ENCODE assay signal across 13 mouse cellular contexts in the genomic region with DNA sequence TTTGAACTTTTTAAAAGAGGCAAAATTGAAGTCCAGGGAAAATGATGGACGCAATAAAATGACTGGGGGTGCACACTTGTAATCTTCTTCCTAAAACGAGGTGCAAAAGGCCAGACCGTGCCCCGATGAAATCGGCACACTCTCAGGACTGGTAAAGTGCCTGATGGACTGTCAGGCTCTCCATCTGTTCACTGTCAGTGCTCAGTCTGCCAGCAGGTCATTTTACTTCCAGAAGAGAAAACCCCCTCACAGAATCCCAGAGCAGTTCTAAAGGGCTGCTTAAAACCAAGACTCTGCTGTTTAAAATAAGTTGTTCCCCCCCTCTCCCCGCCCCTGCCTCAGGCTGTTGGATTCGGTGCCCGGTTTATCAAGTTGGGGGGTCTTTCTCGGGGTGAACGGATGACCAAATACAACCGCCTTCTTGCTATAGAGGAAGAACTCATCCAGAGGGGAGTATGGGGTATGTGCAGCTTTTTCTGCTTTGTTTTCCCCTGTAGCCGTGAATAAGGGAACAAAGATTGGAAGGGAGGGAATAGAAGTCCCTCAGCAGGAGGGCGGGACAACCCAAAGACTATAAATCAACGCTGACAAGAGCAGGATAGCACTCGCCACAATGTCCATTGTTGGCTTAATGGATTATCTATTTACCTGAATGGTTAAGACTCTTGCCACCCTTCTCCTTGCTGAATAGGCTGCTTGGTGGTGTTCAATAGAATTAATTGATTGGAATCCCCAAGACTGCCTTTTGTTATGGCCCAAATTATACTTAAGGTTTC. TPM values are rescaled to one million over a fixed set of nuclear protein-coding genes. Genes with fewer than 3 reads are reported as not detected.
A peak's percentile ranks its signal among the peaks of the same experiment; 100 is the strongest.
DNase-seq lines count a peak whose midpoint lies in the region; ATAC-seq and TF ChIP-seq lines count a peak whose summit lies in the region.
"Had no signal": no experiment of that assay in that cellular context is flagged by ENCODE, and none has a peak within 500 bp of the region (broad histone marks: within the 10 kb centered on the region; RNA-seq: fewer than 3 reads in every experiment).

No protein-coding gene starts in this region.

- no peak overlapping the region for H3K27ac ChIP-seq in intestine, embryonic 14.5 days (ENCODE audit: low read depth)
- H3K27ac ChIP-seq in intestine, postnatal 0 days (ENCODE audit: low read depth, low read length) = no peak overlapping the region
- no peak overlapping the region for H3K27ac ChIP-seq in midbrain, postnatal 0 days (ENCODE audit: low read depth, low read length)
- H3K27ac ChIP-seq: liver, embryonic 15.5 days had no signal

- no peaks in the 10 kb centered on the region for H3K36me3 ChIP-seq in intestine, embryonic 14.5 days (ENCODE audit: control insufficient read depth, insufficient read depth, low read length)
- H3K36me3 ChIP-seq in intestine, postnatal 0 days (ENCODE audit: control insufficient read depth, insufficient read depth) = no peaks in the 10 kb centered on the region
- peaks cover 12% of the 10 kb centered on the region for H3K36me3 ChIP-seq in midbrain, postnatal 0 days (ENCODE audit: insufficient read depth, low read length)
- H3K36me3 ChIP-seq: liver, embryonic 15.5 days had no signal

- H3K9me3 ChIP-seq in intestine, embryonic 14.5 days (ENCODE audit: control insufficient read depth, low read length) = no peaks in the 10 kb centered on the region
- no peaks in the 10 kb centered on the region for H3K9me3 ChIP-seq in intestine, postnatal 0 days (ENCODE audit: control insufficient read depth)
- no peaks in the 10 kb centered on the region for H3K9me3 ChIP-seq in midbrain, postnatal 0 days (ENCODE audit: low read length)
- H3K9me3 ChIP-seq: liver, embryonic 15.5 days had no signal

- H3K4me1 ChIP-seq in intestine, embryonic 14.5 days (replicated peaks; ENCODE audit: control insufficient read depth, insufficient read depth, low read length) = peaks cover 13% of the 10 kb centered on the region; the same call in 1 of the 2 replicates
- no peaks in the 10 kb centered on the region for H3K4me1 ChIP-seq in intestine, postnatal 0 days (replicated peaks; ENCODE audit: control insufficient read depth, insufficient read depth, low read length)
- H3K4me1 ChIP-seq in midbrain, postnatal 0 days (ENCODE audit: insufficient read depth, low read length) = no peaks in the 10 kb centered on the region
- H3K4me1 ChIP-seq: liver, embryonic 15.5 days had no signal

- no peak overlapping the region for H3K9ac ChIP-seq in intestine, embryonic 14.5 days (ENCODE audit: low read length)
- H3K9ac ChIP-seq in intestine, postnatal 0 days (ENCODE audit: low read depth, low read length) = no peak overlapping the region
- H3K9ac ChIP-seq in midbrain, postnatal 0 days (replicated peaks; ENCODE audit: low read length, poor library complexity, severe bottlenecking) = no peak overlapping the region
- H3K9ac ChIP-seq: liver, embryonic 15.5 days had no signal

- DNase-seq in intestine, embryonic 14.5 days (ENCODE audit: low spot score) = no peak
- DNase-seq in brain, adult 2 months (ENCODE audit: low read depth, low spot score) = peak; percentile 67
- DNase-seq in embryo, embryonic 9.5 days (ENCODE audit: extremely low spot score) = peak; percentile 46
- peak; percentile 32 for DNase-seq in midbrain, postnatal 0 days (ENCODE audit: low spot score)
- no peak for DNase-seq in right cerebral cortex, postnatal 4 days
- DNase-seq in adrenal gland, postnatal 14 days = no peak
- no peak for DNase-seq in T-cell, adult 2 months (ENCODE audit: low spot score)
- DNase-seq: adrenal gland, adult 2 months; gastrocnemius, postnatal 25 days; right cerebral cortex, postnatal 14 days had no signal

- TF ChIP-seq CTCF in intestine, postnatal 0 days (IDR thresholded peaks at IDR 0.05; ENCODE audit: low read depth) = no peak
- no peak for TF ChIP-seq CTCF in midbrain, postnatal 0 days (IDR thresholded peaks at IDR 0.05)

- H3K4me3 ChIP-seq in intestine, embryonic 14.5 days (ENCODE audit: low read depth, low read length) = no peak overlapping the region
- H3K4me3 ChIP-seq in intestine, postnatal 0 days (ENCODE audit: low read depth, low read length) = no peak overlapping the region
- H3K4me3 ChIP-seq in midbrain, postnatal 0 days (ENCODE audit: low read depth, low read length) = no peak overlapping the region
- H3K4me3 ChIP-seq: liver, embryonic 15.5 days had no signal

- WGBS in intestine, embryonic 14.5 days = 15% methylated on average over 15 of the region's 15 CpGs
- 26% methylated on average over 15 of the region's 15 CpGs for WGBS in intestine, postnatal 0 days
- 24% methylated on average over 15 of the region's 15 CpGs for WGBS in midbrain, postnatal 0 days

- no peaks in the 10 kb centered on the region for H3K27me3 ChIP-seq in intestine, embryonic 14.5 days (replicated peaks; ENCODE audit: control insufficient read depth, insufficient read depth, low read length)
- H3K27me3 ChIP-seq in intestine, postnatal 0 days (replicated peaks; ENCODE audit: control insufficient read depth, insufficient read depth, low read length) = no peaks in the 10 kb centered on the region
- peaks cover 36% of the 10 kb centered on the region for H3K27me3 ChIP-seq in midbrain, postnatal 0 days (ENCODE audit: insufficient read depth, low read length)
- H3K27me3 ChIP-seq: liver, embryonic 15.5 days had no signal

- peak overlapping the region; percentile 30 for H3K4me2 ChIP-seq in intestine, embryonic 14.5 days (ENCODE audit: low read length)
- H3K4me2 ChIP-seq in intestine, postnatal 0 days (replicated peaks; ENCODE audit: low read depth) = no peak overlapping the region
- H3K4me2 ChIP-seq in midbrain, postnatal 0 days (ENCODE audit: low read depth, low read length, poor library complexity, severe bottlenecking) = no peak overlapping the region
- H3K4me2 ChIP-seq: liver, embryonic 15.5 days had no signal

- ATAC-seq in intestine, embryonic 14.5 days (replicated peaks; ENCODE audit: low FRiP score, low TSS enrichment, low read depth) = no peak
- ATAC-seq in intestine, postnatal 0 days = no peak
- ATAC-seq in midbrain, postnatal 0 days (ENCODE audit: low FRiP score) = no peak

RNA-seq across cellular contexts. Expression of gene Hspa12a, which starts 25.5 kb away (rescaled TPM):
- 4.8 and 5.6 TPM in 2 replicates for polyA plus RNA-seq in intestine, embryonic 14.5 days (2014; fragmentation: Nextera tagmentation; extraction: Ambion mirVana)
- 3.6 TPM in 2 replicates for polyA plus RNA-seq in intestine, postnatal 0 days (2015; fragmentation: Nextera tagmentation; extraction: Ambion mirVana)
- 73.7 and 80.0 TPM in 2 replicates for total RNA-seq in midbrain, postnatal 0 days (2014; rRNA removed)
- polyA plus RNA-seq in midbrain, postnatal 0 days (2015; fragmentation: Nextera tagmentation; extraction: Ambion mirVana) = 53.8 and 54.0 TPM in 2 replicates
- total RNA-seq in adrenal gland, postnatal 14 days (2021) = 60.8 and 61.8 TPM in 2 replicates
- total RNA-seq: megakaryocyte-erythroid progenitor cell, adult 5-6 weeks had no signal

RNA-seq across cellular contexts. Expression of gene Eno4, which starts 25.7 kb away (rescaled TPM):
- polyA plus RNA-seq in intestine, embryonic 14.5 days (2014; fragmentation: Nextera tagmentation; extraction: Ambion mirVana) = 0.23 TPM in 2 replicates
- polyA plus RNA-seq in intestine, postnatal 0 days (2015; fragmentation: Nextera tagmentation; extraction: Ambion mirVana) = 0.05 and 0.10 TPM in 2 replicates
- total RNA-seq in midbrain, postnatal 0 days (2014; rRNA removed) = 0.42 and 0.71 TPM in 2 replicates
- 1.3 and 1.5 TPM in 2 replicates for polyA plus RNA-seq in midbrain, postnatal 0 days (2015; fragmentation: Nextera tagmentation; extraction: Ambion mirVana)
- 0.30 and 0.38 TPM in 2 replicates for total RNA-seq in adrenal gland, postnatal 14 days (2021)
- total RNA-seq: gastrocnemius, postnatal 25 days; megakaryocyte-erythroid progenitor cell, adult 5-6 weeks had no signal
- polyA plus RNA-seq: liver, embryonic 15.5 days had no signal

Comparison
In these comparisons a context has a peak if more than half of its experiments do, and no peak if none do; other contexts are left out.
1. DNase-seq: peak in brain, adult 2 months (single experiment), embryo, embryonic 9.5 days (single experiment) and midbrain, postnatal 0 days (single experiment); none in intestine, embryonic 14.5 days (single experiment), right cerebral cortex, postnatal 4 days (single experiment), adrenal gland, postnatal 14 days (single experiment) and T-cell, adult 2 months (single experiment).